Mouse (Mus musculus): ENCODE measurements around the gene 4930447C04Rik. TPM values are rescaled to one million over a fixed set of nuclear protein-coding genes. Genes with fewer than 3 reads are reported as not detected.

4930447C04Rik gene
- polyA plus RNA-seq, 1 experiment from 2014 or later: 3.6 TPM

GRCm38 (mm10) chr12:72940822-72941397, 336 bp upstream of the 4930447C04Rik start:
- peaks cover 19% of the 10 kb centered on the region for H3K4me1 ChIP-seq
- under 1% methylated on average over 11 of the region's 11 CpGs for WGBS
- no peak overlapping the region for H3K4me2 ChIP-seq (replicated peaks)
- peaks cover 91% of the 10 kb centered on the region for H3K27me3 ChIP-seq (replicated peaks)
- no peak overlapping the region for H3K27ac ChIP-seq
- H3K9ac ChIP-seq: no peak overlapping the region
- no peaks in the 10 kb centered on the region for H3K9me3 ChIP-seq
- no peak overlapping the region for H3K4me3 ChIP-seq
- ATAC-seq (ENCODE audit: low FRiP score, low read depth): no peak
- no peaks in the 10 kb centered on the region for H3K36me3 ChIP-seq

GRCm38 (mm10) chr12:72939616-72940015, 958 bp downstream of the 4930447C04Rik start, which contains the start of gene Six6:
TSS of gene Six6 (plus strand) at chr12:72939892.
- ATAC-seq (ENCODE audit: low FRiP score, low read depth): no peak
- H3K9ac ChIP-seq: no peak within 1 kb of the TSS
- H3K9me3 ChIP-seq: no peaks in the 10 kb centered on the region
- H3K27ac ChIP-seq: no peak within 1 kb of the TSS
- no peak within 1 kb of the TSS for H3K4me3 ChIP-seq
- H3K27me3 ChIP-seq (replicated peaks): peaks cover 83% of the 10 kb centered on the region
- no peaks in the 10 kb centered on the region for H3K36me3 ChIP-seq
- WGBS: under 1% methylated on average over 28 of the region's 28 CpGs
- peak within 1 kb of the TSS; percentile 38 for H3K4me2 ChIP-seq (replicated peaks)
- peaks cover 9% of the 10 kb centered on the region for H3K4me1 ChIP-seq

GRCm38 (mm10) chr12:72938600-72939490, 1.7 kb downstream of the 4930447C04Rik start:
- Histone ChIP-seq H3K27me3 (replicated peaks) (peaks cover 75% of the 10 kb centered on the region), H3K4me2 (replicated peaks) (peak overlapping the region; percentile 38; the same call in 1 of the 2 replicates), H3K4me1 (peaks cover 9% of the 10 kb centered on the region), H3K27ac (no peak overlapping the region), H3K9ac (no peak overlapping the region), H3K9me3 (no peaks in the 10 kb centered on the region), H3K4me3 (no peak overlapping the region), H3K36me3 (no peaks in the 10 kb centered on the region)
- no peak for ATAC-seq (ENCODE audit: low FRiP score, low read depth)
- 3% methylated on average over 14 of the region's 14 CpGs for WGBS

GRCm38 (mm10) chr12:72938176-72938575, 2.4 kb downstream of the 4930447C04Rik start:
- Histone ChIP-seq H3K27ac (no peak overlapping the region), H3K9ac (no peak overlapping the region), H3K4me3 (no peak overlapping the region), H3K4me1 (peaks cover 9% of the 10 kb centered on the region), H3K36me3 (no peaks in the 10 kb centered on the region), H3K9me3 (no peaks in the 10 kb centered on the region), H3K4me2 (replicated peaks) (no peak overlapping the region), H3K27me3 (replicated peaks) (peaks cover 68% of the 10 kb centered on the region)
- no peak for ATAC-seq (ENCODE audit: low FRiP score, low read depth)
- 6% methylated on average over 12 of the region's 13 CpGs for WGBS

GRCm38 (mm10) chr12:72937537-72938120, 2.9 kb downstream of the 4930447C04Rik start:
- ATAC-seq (ENCODE audit: low FRiP score, low read depth): no peak
- Histone ChIP-seq H3K36me3 (no peaks in the 10 kb centered on the region), H3K4me3 (no peak overlapping the region), H3K27me3 (replicated peaks) (peaks cover 63% of the 10 kb centered on the region), H3K4me2 (replicated peaks) (no peak overlapping the region), H3K4me1 (peaks cover 9% of the 10 kb centered on the region), H3K27ac (no peak overlapping the region), H3K9ac (no peak overlapping the region), H3K9me3 (no peaks in the 10 kb centered on the region)
- WGBS: 1% methylated on average over 19 of the region's 19 CpGs

- Histone ChIP-seq H3K9ac (no peak overlapping the region), H3K27me3 (replicated peaks) (peaks cover 55% of the 10 kb centered on the region), H3K4me2 (replicated peaks) (no peak overlapping the region), H3K4me3 (no peak overlapping the region), H3K27ac (no peak overlapping the region), H3K9me3 (no peaks in the 10 kb centered on the region), H3K36me3 (no peaks in the 10 kb centered on the region), H3K4me1 (peaks cover 9% of the 10 kb centered on the region)
- 23% methylated on average over 8 of the region's 8 CpGs for WGBS
- no peak for ATAC-seq (ENCODE audit: low FRiP score, low read depth)
These were observed 3.8 kb downstream of the 4930447C04Rik start for GRCm38 (mm10) chr12:72936751-72937150.

GRCm38 (mm10) chr12:72917159-72917993, 23.2 kb downstream of the 4930447C04Rik start:
- H3K27ac ChIP-seq: no peak overlapping the region
- peak overlapping the region; percentile 37 for H3K4me3 ChIP-seq
- H3K4me2 ChIP-seq (replicated peaks): peak overlapping the region; percentile 67
- H3K9me3 ChIP-seq: no peaks in the 10 kb centered on the region
- H3K27me3 ChIP-seq (replicated peaks): peaks cover 10% of the 10 kb centered on the region; the same call in 1 of the 2 replicates
- peak; percentile 66; the same call in 1 of the 2 replicates for ATAC-seq (ENCODE audit: low FRiP score, low read depth)
- 19% methylated on average over 48 of the region's 48 CpGs for WGBS
- H3K36me3 ChIP-seq: no peaks in the 10 kb centered on the region
- 0 out of 2 replicates have a peak, but pooled peaks cover 5% of the 10 kb centered on the region for H3K4me1 ChIP-seq
- peak overlapping the region; percentile 52; the same call in 1 of the 2 replicates for H3K9ac ChIP-seq

GRCm38 (mm10) chr12:72854377-72855032, 86.1 kb downstream of the 4930447C04Rik start:
- no peaks in the 10 kb centered on the region for H3K36me3 ChIP-seq
- no peak for ATAC-seq (ENCODE audit: low FRiP score, low read depth)
- WGBS: 3% methylated on average over 19 of the region's 19 CpGs

GRCm38 (mm10) chr12:72853406-72854076, 87.0 kb downstream of the 4930447C04Rik start:
- ATAC-seq (ENCODE audit: low FRiP score, low read depth): no peak
- Histone ChIP-seq H3K9me3 (no peaks in the 10 kb centered on the region), H3K36me3 (no peaks in the 10 kb centered on the region), H3K4me1 (0 out of 2 replicates have a peak, but pooled peaks cover 6% of the 10 kb centered on the region), H3K27me3 (replicated peaks) (peaks cover 87% of the 10 kb centered on the region), H3K9ac (no peak overlapping the region), H3K27ac (no peak overlapping the region), H3K4me2 (replicated peaks) (peak overlapping the region; percentile 38; the same call in 1 of the 2 replicates), H3K4me3 (no peak overlapping the region)
- 30% methylated on average over 13 of the region's 13 CpGs for WGBS

More at GRCm38 (mm10) chr12:72854377-72855032, 86.1 kb downstream of the 4930447C04Rik start:
- H3K27me3 ChIP-seq (replicated peaks): peaks cover 87% of the 10 kb centered on the region
- peaks cover 4% of the 10 kb centered on the region; the same call in 1 of the 2 replicates for H3K9me3 ChIP-seq
- H3K4me2 ChIP-seq (replicated peaks): peak overlapping the region; percentile 38
- H3K4me1 ChIP-seq: 0 out of 2 replicates have a peak, but pooled peaks cover 6% of the 10 kb centered on the region
- H3K4me3 ChIP-seq: no peak overlapping the region
- no peak overlapping the region for H3K27ac ChIP-seq
- no peak overlapping the region for H3K9ac ChIP-seq

GRCm38 (mm10) chr12:72852264-72852663, 88.3 kb downstream of the 4930447C04Rik start:
- no peaks in the 10 kb centered on the region for H3K9me3 ChIP-seq
- no peaks in the 10 kb centered on the region for H3K36me3 ChIP-seq
- no peak for ATAC-seq (ENCODE audit: low FRiP score, low read depth)
- H3K9ac ChIP-seq: no peak overlapping the region
- H3K27ac ChIP-seq: no peak overlapping the region
- no peak overlapping the region for H3K4me3 ChIP-seq
- H3K27me3 ChIP-seq (replicated peaks): peaks cover 94% of the 10 kb centered on the region
- 0 out of 2 replicates have a peak, but pooled peaks cover 6% of the 10 kb centered on the region for H3K4me1 ChIP-seq
- 27% methylated on average over 6 of the region's 6 CpGs for WGBS
- H3K4me2 ChIP-seq (replicated peaks): no peak overlapping the region
